9 mouse cellular contexts compared by ENCODE assay signal in genomic region chr7:36679866-36680458, GRCm38 (mm10). TPM values are rescaled to one million over a fixed set of nuclear protein-coding genes. Genes with fewer than 3 reads are reported as not detected.
DNase-seq lines count a peak whose midpoint lies in the region; ATAC-seq and TF ChIP-seq lines count a peak whose summit lies in the region.
"Had no signal": no experiment of that assay in that cellular context is flagged by ENCODE, and none has a peak within 500 bp of the region (broad histone marks: within the 10 kb centered on the region; RNA-seq: fewer than 3 reads in every experiment).

No protein-coding gene starts in this region.

- H3K4me2 ChIP-seq in kidney, embryonic 15.5 days, result peak overlapping the region; percentile 49
- peak overlapping the region; percentile 47 for H3K4me2 ChIP-seq in forebrain, postnatal 0 days (ENCODE audit: low read depth)
- H3K4me2 ChIP-seq in limb, embryonic 11.5 days (ENCODE audit: low read depth, severe bottlenecking), result peak overlapping the region; percentile 54
- H3K4me2 ChIP-seq in neural tube, embryonic 13.5 days, result peak overlapping the region; percentile 59

- no peaks in the 10 kb centered on the region for H3K9me3 ChIP-seq in kidney, embryonic 15.5 days (replicated peaks)
- no peaks in the 10 kb centered on the region for H3K9me3 ChIP-seq in forebrain, postnatal 0 days (ENCODE audit: low read length)
- H3K9me3 ChIP-seq in limb, embryonic 11.5 days (ENCODE audit: control insufficient read depth, low read length), result no peaks in the 10 kb centered on the region
- H3K9me3 ChIP-seq in neural tube, embryonic 13.5 days, result no peaks in the 10 kb centered on the region

- no peak for ATAC-seq in kidney, embryonic 15.5 days (replicated peaks; ENCODE audit: low FRiP score)
- peak; percentile 47 for ATAC-seq in forebrain, postnatal 0 days
- no peak for ATAC-seq in limb, embryonic 11.5 days (ENCODE audit: insufficient number of reproducible peaks, low FRiP score, low TSS enrichment, low read depth)
- 0 out of 2 replicates have a peak, but pooled peaks have one; percentile 15 for ATAC-seq in neural tube, embryonic 13.5 days (ENCODE audit: low read depth)

- peaks cover 71% of the 10 kb centered on the region for H3K27me3 ChIP-seq in kidney, embryonic 15.5 days
- no peaks in the 10 kb centered on the region for H3K27me3 ChIP-seq in kidney, adult 2 months (replicated peaks; ENCODE audit: control insufficient read depth, insufficient read depth, low read length)
- peaks cover 11% of the 10 kb centered on the region for H3K27me3 ChIP-seq in forebrain, postnatal 0 days (ENCODE audit: insufficient read depth, low read length)
- H3K27me3 ChIP-seq in limb, embryonic 11.5 days (ENCODE audit: control insufficient read depth, insufficient read depth, low read length), result peaks cover 8% of the 10 kb centered on the region; the same call in 1 of the 2 replicates
- H3K27me3 ChIP-seq in neural tube, embryonic 13.5 days, result peaks cover 33% of the 10 kb centered on the region

- H3K27ac ChIP-seq in kidney, embryonic 15.5 days, result no peak overlapping the region
- H3K27ac ChIP-seq in kidney, adult 2 months (ENCODE audit: insufficient read depth, low read depth, low read length), result no peak overlapping the region
- H3K27ac ChIP-seq in forebrain, postnatal 0 days (ENCODE audit: low read depth, low read length), result no peak overlapping the region
- no peak overlapping the region for H3K27ac ChIP-seq in limb, embryonic 11.5 days (replicated peaks; ENCODE audit: low read depth, low read length)
- H3K27ac ChIP-seq in neural tube, embryonic 13.5 days (replicated peaks), result no peak overlapping the region

- DNase-seq in kidney, adult 2 months, result no peak
- peak; percentile 54 for DNase-seq in forebrain, postnatal 0 days
- peak; percentile 41 for DNase-seq in limb, embryonic 11.5 days (ENCODE audit: low spot score)
- DNase-seq in adrenal gland, postnatal 10 days, result no peak
- no peak for DNase-seq in frontal cortex, adult 2 months (ENCODE audit: extremely low spot score in 1 of 2, low spot score in 1 of 2)
- no peak for DNase-seq in layer of hippocampus, adult 8-10 months (ENCODE audit: low spot score in 2 of 2)

- H3K9ac ChIP-seq in kidney, embryonic 15.5 days, result no peak overlapping the region
- H3K9ac ChIP-seq in forebrain, postnatal 0 days, result peak overlapping the region; percentile 15; the same call in 1 of the 2 replicates
- H3K9ac ChIP-seq in limb, embryonic 11.5 days (ENCODE audit: low read length), result no peak overlapping the region
- peak overlapping the region; percentile 58 for H3K9ac ChIP-seq in neural tube, embryonic 13.5 days

- H3K36me3 ChIP-seq in kidney, embryonic 15.5 days, result no peaks in the 10 kb centered on the region
- no peaks in the 10 kb centered on the region for H3K36me3 ChIP-seq in kidney, adult 2 months (ENCODE audit: control insufficient read depth, insufficient read depth, low read length)
- no peaks in the 10 kb centered on the region for H3K36me3 ChIP-seq in forebrain, postnatal 0 days (ENCODE audit: insufficient read depth)
- H3K36me3 ChIP-seq in limb, embryonic 11.5 days (ENCODE audit: control insufficient read depth, insufficient read depth, low read length), result no peaks in the 10 kb centered on the region
- no peaks in the 10 kb centered on the region for H3K36me3 ChIP-seq in neural tube, embryonic 13.5 days
- H3K36me3 ChIP-seq: G1E had no signal

- TF ChIP-seq POLR2A in kidney, adult 2 months (IDR thresholded peaks at IDR 0.05; ENCODE audit: low read depth, low read length), result no peak

- WGBS in kidney, embryonic 15.5 days, result 4% methylated on average over 17 of the region's 18 CpGs
- 3% methylated on average over 18 of the region's 18 CpGs for WGBS in kidney, adult 2 months
- WGBS in forebrain, postnatal 0 days, result 2% methylated on average over 18 of the region's 18 CpGs
- 2% methylated on average over 16 of the region's 18 CpGs for WGBS in limb, embryonic 11.5 days
- WGBS in neural tube, embryonic 13.5 days, result under 1% methylated on average over 17 of the region's 18 CpGs

- H3K4me1 ChIP-seq in kidney, embryonic 15.5 days, result peaks cover 16% of the 10 kb centered on the region
- H3K4me1 ChIP-seq in kidney, adult 2 months (ENCODE audit: control insufficient read depth, insufficient read depth, low read length), result no peaks in the 10 kb centered on the region
- H3K4me1 ChIP-seq in forebrain, postnatal 0 days (ENCODE audit: insufficient read depth), result peaks cover 11% of the 10 kb centered on the region; the same call in 1 of the 2 replicates
- H3K4me1 ChIP-seq in limb, embryonic 11.5 days (ENCODE audit: control insufficient read depth, insufficient read depth, low read length), result peaks cover 11% of the 10 kb centered on the region; the same call in 1 of the 2 replicates
- peaks cover 22% of the 10 kb centered on the region for H3K4me1 ChIP-seq in neural tube, embryonic 13.5 days (replicated peaks)

- peak overlapping the region; percentile 11; the same call in 1 of the 2 replicates for H3K4me3 ChIP-seq in kidney, embryonic 15.5 days (replicated peaks)
- H3K4me3 ChIP-seq in kidney, adult 2 months (ENCODE audit: insufficient read depth, low read depth, low read length), result no peak overlapping the region
- H3K4me3 ChIP-seq in forebrain, postnatal 0 days (ENCODE audit: low read depth, low read length), result peak overlapping the region; percentile 24
- peak overlapping the region; percentile 20; the same call in 1 of the 2 replicates for H3K4me3 ChIP-seq in limb, embryonic 11.5 days (ENCODE audit: low read depth, low read length)
- peak overlapping the region; percentile 26 for H3K4me3 ChIP-seq in neural tube, embryonic 13.5 days

- TF ChIP-seq CTCF in kidney, adult 2 months (conservative IDR thresholded peaks at IDR 0.05; ENCODE audit: insufficient read depth, insufficient read length, low read depth, low read length), result no peak
- no peak for TF ChIP-seq CTCF in forebrain, postnatal 0 days (IDR thresholded peaks at IDR 0.05; ENCODE audit: low read depth)

RNA-seq across cellular contexts. Expression of gene Tshz3, which starts 18.0 kb away (rescaled TPM):
- polyA plus RNA-seq in kidney, embryonic 15.5 days (2015; fragmentation: Nextera tagmentation; extraction: Ambion mirVana), result 9.1 and 12.3 TPM in 2 replicates
- polyA plus RNA-seq in kidney, adult 2 months (2012; rRNA removed), result 1.5 and 2.0 TPM in 2 replicates
- total RNA-seq in forebrain, postnatal 0 days (2014; rRNA removed), result 32.2 and 37.8 TPM in 2 replicates
- polyA plus RNA-seq in forebrain, postnatal 0 days (2015; fragmentation: Nextera tagmentation; extraction: Ambion mirVana), result 15.6 and 18.0 TPM in 2 replicates
- 10.9 and 11.0 TPM in 2 replicates for polyA plus RNA-seq in limb, embryonic 11.5 days (2014; fragmentation: Nextera tagmentation; extraction: Ambion mirVana)
- 43.1 and 44.9 TPM in 2 replicates for polyA plus RNA-seq in neural tube, embryonic 13.5 days (2015; fragmentation: Nextera tagmentation; extraction: Ambion mirVana)
- total RNA-seq in adrenal gland, postnatal 10 days (2021), result 1 to 10 TPM; 5.1 to 6.1 TPM
- polyA plus RNA-seq in frontal cortex, adult 2 months (2012; rRNA removed), result 14.8 and 18.1 TPM in 2 replicates
- total RNA-seq in layer of hippocampus, adult 8-10 months (2022), result 10 to 100 TPM; 20.2 to 23.5 (median 21.8) TPM
- total RNA-seq: G1E had no signal
- polyA plus RNA-seq: G1E had no signal

Comparison
In these comparisons a context has a peak if more than half of its experiments do, and no peak if none do; other contexts are left out.
1. ATAC-seq: peak in forebrain, postnatal 0 days (single experiment) and neural tube, embryonic 13.5 days (single experiment); none in kidney, embryonic 15.5 days (single experiment) and limb, embryonic 11.5 days (single experiment).
2. H3K9ac ChIP-seq: peak in forebrain, postnatal 0 days (single experiment) and neural tube, embryonic 13.5 days (single experiment); none in kidney, embryonic 15.5 days (single experiment) and limb, embryonic 11.5 days (single experiment).
3. DNase-seq: peak in forebrain, postnatal 0 days (single experiment) and limb, embryonic 11.5 days (single experiment); none in kidney, adult 2 months (single experiment), adrenal gland, postnatal 10 days (single experiment), frontal cortex, adult 2 months (0 of 2) and layer of hippocampus, adult 8-10 months (0 of 2).
4. Peak in every context shown above with its lines, with median percentiles within 50 percentile points of each other: H3K4me2 ChIP-seq.